Mouse (Mus musculus): ENCODE data around the gene Zdhhc4. TPM values are rescaled to one million over a fixed set of nuclear protein-coding genes. Genes with fewer than 3 reads are reported as not detected.

Gene Zdhhc4
- polyA plus RNA-seq (2016; fragmentation: Nextera tagmentation; extraction: Ambion mirVana), result 75.3 and 79.6 TPM in 2 replicates

- peak within 1 kb of the TSS; percentile 92 for H3K4me2 ChIP-seq (replicated peaks)
- no peaks in the 10 kb centered on the region for H3K9me3 ChIP-seq (replicated peaks)
- peak within 1 kb of the TSS; percentile 83 for H3K9ac ChIP-seq
- peaks cover 34% of the 10 kb centered on the region for H3K36me3 ChIP-seq
- H3K4me3 ChIP-seq, result peak within 1 kb of the TSS; percentile 85
- H3K27ac ChIP-seq, result peak within 1 kb of the TSS; percentile 65; the same call in 1 of the 2 replicates
- under 1% methylated on average over 57 of the region's 57 CpGs for WGBS
- no peaks in the 10 kb centered on the region for H3K27me3 ChIP-seq
- H3K4me1 ChIP-seq, result peaks cover 21% of the 10 kb centered on the region
- peak; percentile 53 for ATAC-seq (ENCODE audit: low FRiP score)
Observed at GRCm38 (mm10) chr5:143328690-143329495, at the start of gene Zdhhc4. Gene Zdhhc4 (minus strand): TSS chr5:143329256.

DNA sequence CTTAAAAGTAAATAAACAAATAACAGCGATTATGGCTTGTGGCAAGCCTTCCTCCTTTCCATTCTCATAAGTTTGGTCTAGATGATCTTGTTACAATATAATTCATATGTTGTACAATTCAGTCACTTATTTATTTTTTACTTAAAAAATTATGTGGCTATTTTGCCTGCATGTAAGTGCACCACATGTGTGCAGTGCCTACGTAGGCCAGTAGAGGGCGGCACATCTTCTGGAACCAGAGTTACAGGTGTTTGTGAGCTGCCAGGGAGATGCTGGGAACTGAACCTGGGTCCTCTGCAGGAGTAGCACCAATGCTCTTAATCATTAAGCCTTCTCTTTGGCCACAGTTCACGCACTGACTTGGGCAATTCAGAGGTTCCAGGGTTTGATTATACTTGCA, 47.1 kb upstream of the Zdhhc4 start:
- H3K27me3 ChIP-seq, result peaks cover 46% of the 10 kb centered on the region
- ATAC-seq (ENCODE audit: low FRiP score), result no peak
- H3K36me3 ChIP-seq, result no peaks in the 10 kb centered on the region
- peaks cover 6% of the 10 kb centered on the region; the same call in 1 of the 2 replicates for H3K4me1 ChIP-seq
- WGBS, result 83% methylated on average over 4 of the region's 4 CpGs
- H3K4me2 ChIP-seq (replicated peaks), result no peak overlapping the region
- H3K9ac ChIP-seq, result no peak overlapping the region
- H3K9me3 ChIP-seq (replicated peaks), result 0 out of 2 replicates have a peak, but pooled peaks cover 3% of the 10 kb centered on the region
- no peak overlapping the region for H3K4me3 ChIP-seq
- no peak overlapping the region for H3K27ac ChIP-seq

- Histone ChIP-seq H3K4me2 (replicated peaks) (peak overlapping the region; percentile 27; the same call in 1 of the 2 replicates), H3K36me3 (no peaks in the 10 kb centered on the region), H3K27ac (no peak overlapping the region), H3K4me1 (peaks cover 6% of the 10 kb centered on the region), H3K4me3 (no peak overlapping the region), H3K27me3 (peaks cover 55% of the 10 kb centered on the region), H3K9ac (no peak overlapping the region), H3K9me3 (replicated peaks) (0 out of 2 replicates have a peak, but pooled peaks cover 3% of the 10 kb centered on the region)
- ATAC-seq (ENCODE audit: low FRiP score), result no peak
- WGBS, result 7% methylated on average over 21 of the region's 21 CpGs
Observed at GRCm38 (mm10) chr5:143375242-143375641, 46.2 kb upstream of the Zdhhc4 start.

DNA sequence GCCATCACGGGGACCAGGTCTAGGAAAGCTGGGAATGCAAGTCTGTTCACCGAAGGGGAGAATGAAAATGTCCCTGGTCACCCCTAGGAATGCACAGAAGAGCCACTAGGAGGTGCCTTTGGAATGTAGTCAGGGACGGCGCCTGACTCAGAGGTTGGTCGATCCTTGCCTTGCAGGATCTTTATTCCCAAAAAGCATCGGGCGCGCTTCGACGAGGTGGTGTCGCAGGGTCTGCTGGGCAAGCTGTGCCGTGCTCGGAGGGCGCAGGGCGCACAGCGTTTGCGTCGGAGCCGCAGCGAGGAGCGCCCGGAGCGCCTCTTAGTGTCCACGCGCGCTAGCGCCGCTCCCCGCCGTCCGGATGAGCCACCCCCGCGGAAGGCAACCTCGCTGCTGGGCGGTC, 43.8 kb upstream of the Zdhhc4 start:
- Histone ChIP-seq H3K4me3 (peak overlapping the region; percentile 34), H3K9ac (peak overlapping the region; percentile 28; the same call in 1 of the 2 replicates), H3K9me3 (replicated peaks) (0 out of 2 replicates have a peak, but pooled peaks cover 3% of the 10 kb centered on the region), H3K27ac (no peak overlapping the region), H3K4me1 (peaks cover 12% of the 10 kb centered on the region), H3K4me2 (replicated peaks) (peak overlapping the region; percentile 56), H3K27me3 (peaks cover 79% of the 10 kb centered on the region), H3K36me3 (no peaks in the 10 kb centered on the region)
- no peak for ATAC-seq (ENCODE audit: low FRiP score)
- 1% methylated on average over 35 of the region's 35 CpGs for WGBS

DNA sequence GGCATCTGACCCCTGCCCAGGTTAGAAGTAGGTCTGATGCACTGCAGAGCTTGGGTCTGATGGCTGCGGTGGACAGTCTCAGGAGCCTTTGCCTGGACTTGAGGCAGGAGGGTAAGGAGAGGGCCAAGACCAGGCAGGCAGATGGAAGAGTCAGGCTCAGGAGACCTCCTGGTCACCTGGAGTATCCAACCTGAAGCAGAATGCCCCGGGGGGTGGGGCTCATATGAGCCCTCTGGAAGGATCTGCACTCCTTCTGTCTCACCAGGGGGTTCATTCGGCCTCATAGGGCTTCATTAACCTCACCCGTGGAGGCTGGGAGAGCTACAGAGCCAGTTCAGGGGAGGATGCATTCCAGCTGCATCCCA, 42.1 kb upstream of the Zdhhc4 start:
- 43% methylated on average over 4 of the region's 4 CpGs for WGBS
- H3K4me3 ChIP-seq, result no peak overlapping the region

DNA sequence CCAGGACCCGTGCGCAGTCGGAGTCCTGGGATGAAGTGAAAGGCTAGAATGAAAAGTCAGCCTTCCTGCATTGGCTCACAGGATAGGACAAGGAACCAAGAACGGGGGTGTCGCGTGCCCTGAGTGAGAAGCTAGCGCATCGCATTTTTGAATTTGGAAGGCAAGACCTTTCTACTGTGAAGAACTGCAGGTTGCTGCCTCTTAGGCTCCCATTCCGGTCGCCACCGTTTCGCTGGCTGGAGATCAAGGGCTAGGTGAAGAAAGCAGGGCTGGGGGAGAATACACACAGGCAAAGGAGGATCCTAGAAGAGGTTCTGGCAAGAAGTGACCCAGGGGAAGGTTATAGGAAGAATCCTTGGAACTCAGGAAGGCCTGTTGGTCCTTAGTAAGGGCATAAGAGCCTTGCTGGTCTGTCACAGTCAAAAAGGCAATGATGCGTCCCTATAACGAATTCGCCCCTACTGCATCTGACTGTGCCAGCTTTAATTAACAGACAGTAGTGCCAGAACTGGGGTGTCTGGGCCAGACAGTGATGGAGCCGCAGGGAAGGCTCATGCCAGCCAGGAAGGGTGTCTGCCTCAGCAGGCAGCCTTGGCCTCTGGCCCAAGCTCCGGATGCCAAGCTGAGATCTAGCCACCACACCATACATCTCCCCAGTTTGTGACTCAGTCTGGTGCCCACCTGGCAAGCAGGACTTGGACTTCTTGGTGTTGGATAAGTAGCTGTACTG, 41.5 kb upstream of the Zdhhc4 start:
- Histone ChIP-seq H3K9me3 (replicated peaks) (no peaks in the 10 kb centered on the region), H3K27me3 (peaks cover 94% of the 10 kb centered on the region), H3K36me3 (no peaks in the 10 kb centered on the region), H3K9ac (no peak overlapping the region), H3K27ac (no peak overlapping the region), H3K4me2 (replicated peaks) (peak overlapping the region; percentile 46), H3K4me3 (peak overlapping the region; percentile 28; the same call in 1 of the 2 replicates), H3K4me1 (peaks cover 12% of the 10 kb centered on the region)
- no peak for ATAC-seq (ENCODE audit: low FRiP score)
- 26% methylated on average over 17 of the region's 17 CpGs for WGBS

More for the DNA sequence above, 42.1 kb upstream of the Zdhhc4 start:
- H3K27me3 ChIP-seq, result peaks cover 90% of the 10 kb centered on the region
- H3K4me1 ChIP-seq, result peaks cover 12% of the 10 kb centered on the region
- H3K36me3 ChIP-seq, result no peaks in the 10 kb centered on the region
- no peak for ATAC-seq (ENCODE audit: low FRiP score)
- H3K27ac ChIP-seq, result no peak overlapping the region
- no peak overlapping the region for H3K4me2 ChIP-seq (replicated peaks)
- no peak overlapping the region for H3K9ac ChIP-seq
- H3K9me3 ChIP-seq (replicated peaks), result 0 out of 2 replicates have a peak, but pooled peaks cover under 1% of the 10 kb centered on the region

GRCm38 (mm10) chr5:143369611-143370255, 40.7 kb upstream of the Zdhhc4 start:
- Histone ChIP-seq H3K9ac (no peak overlapping the region), H3K4me1 (peaks cover 13% of the 10 kb centered on the region), H3K9me3 (replicated peaks) (no peaks in the 10 kb centered on the region), H3K4me3 (peak overlapping the region; percentile 28), H3K36me3 (no peaks in the 10 kb centered on the region), H3K4me2 (replicated peaks) (peak overlapping the region; percentile 46), H3K27ac (no peak overlapping the region), H3K27me3 (peaks cover 94% of the 10 kb centered on the region)
- 1% methylated on average over 35 of the region's 36 CpGs for WGBS
- ATAC-seq (ENCODE audit: low FRiP score), result no peak

GRCm38 (mm10) chr5:143367931-143368330, 38.9 kb upstream of the Zdhhc4 start:
- WGBS, result 83% methylated on average over 3 of the region's 3 CpGs

GRCm38 (mm10) chr5:143363678-143364615, 34.9 kb upstream of the Zdhhc4 start:
- Histone ChIP-seq H3K4me1 (peaks cover 15% of the 10 kb centered on the region), H3K4me3 (peak overlapping the region; percentile 46), H3K36me3 (no peaks in the 10 kb centered on the region), H3K4me2 (replicated peaks) (peak overlapping the region; percentile 91), H3K9ac (peak overlapping the region; percentile 68), H3K27me3 (peaks cover 55% of the 10 kb centered on the region), H3K27ac (no peak overlapping the region), H3K9me3 (replicated peaks) (no peaks in the 10 kb centered on the region)
- under 1% methylated on average over 47 of the region's 47 CpGs for WGBS
- ATAC-seq (ENCODE audit: low FRiP score), result peak; percentile 74

More at GRCm38 (mm10) chr5:143367931-143368330, 38.9 kb upstream of the Zdhhc4 start:
- peaks cover 24% of the 10 kb centered on the region for H3K4me1 ChIP-seq
- H3K36me3 ChIP-seq, result no peaks in the 10 kb centered on the region
- H3K9me3 ChIP-seq (replicated peaks), result no peaks in the 10 kb centered on the region
- H3K27me3 ChIP-seq, result peaks cover 87% of the 10 kb centered on the region
- no peak overlapping the region for H3K9ac ChIP-seq
- no peak for ATAC-seq (ENCODE audit: low FRiP score)
- H3K27ac ChIP-seq, result no peak overlapping the region
- no peak overlapping the region for H3K4me3 ChIP-seq
- no peak overlapping the region for H3K4me2 ChIP-seq (replicated peaks)

GRCm38 (mm10) chr5:143361428-143361827, 32.4 kb upstream of the Zdhhc4 start:
- WGBS, result 68% methylated on average over 7 of the region's 7 CpGs

DNA sequence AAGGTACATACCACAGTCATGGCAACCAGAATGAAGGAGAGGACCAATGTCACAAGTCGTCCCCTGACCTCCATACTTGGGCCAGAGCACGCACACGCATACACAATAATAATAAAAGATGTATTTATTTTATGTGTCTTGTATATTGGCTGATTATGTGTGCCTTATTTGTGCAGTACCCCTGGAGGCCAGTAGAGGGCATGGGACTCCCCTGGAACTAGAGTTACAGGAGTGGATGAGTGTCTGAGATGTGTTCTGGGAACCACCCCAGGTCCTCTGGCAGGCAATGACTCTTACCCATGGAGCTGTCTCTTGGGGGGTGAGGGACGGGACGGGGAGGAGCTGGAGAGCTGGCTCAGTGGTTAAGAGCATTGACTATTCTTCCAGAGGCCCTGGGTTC, 30.9 kb upstream of the Zdhhc4 start:
- Histone ChIP-seq H3K27ac (no peak overlapping the region), H3K4me3 (no peak overlapping the region), H3K4me1 (peaks cover 23% of the 10 kb centered on the region), H3K36me3 (no peaks in the 10 kb centered on the region), H3K9ac (no peak overlapping the region), H3K9me3 (replicated peaks) (no peaks in the 10 kb centered on the region), H3K27me3 (peaks cover 46% of the 10 kb centered on the region), H3K4me2 (replicated peaks) (no peak overlapping the region)
- no peak for ATAC-seq (ENCODE audit: low FRiP score)
- 60% methylated on average over 5 of the region's 5 CpGs for whole genome bisulfite sequencing

More at GRCm38 (mm10) chr5:143361428-143361827, 32.4 kb upstream of the Zdhhc4 start:
- peaks cover 57% of the 10 kb centered on the region for H3K27me3 ChIP-seq
- no peaks in the 10 kb centered on the region for H3K9me3 ChIP-seq (replicated peaks)
- no peak overlapping the region for H3K4me3 ChIP-seq
- no peak overlapping the region for H3K27ac ChIP-seq
- no peak overlapping the region for H3K9ac ChIP-seq
- no peak overlapping the region for H3K4me2 ChIP-seq (replicated peaks)
- H3K4me1 ChIP-seq, result peaks cover 23% of the 10 kb centered on the region
- no peaks in the 10 kb centered on the region for H3K36me3 ChIP-seq
- ATAC-seq (ENCODE audit: low FRiP score), result no peak

All from hindbrain, embryonic 12.5 days (tissue).